Mouse (Mus musculus): ENCODE data around the gene Phlda3. TPM values are rescaled to one million over a fixed set of nuclear protein-coding genes. Genes with fewer than 3 reads are reported as not detected.

Phlda3 gene
- 6.0 TPM for polyA plus RNA-seq (2015; fragmentation: Illumina TruSeq; extraction: RNeasy Lipid Tissue Mini Kit (QIAGEN cat#74804); ENCODE audit: insufficient read depth, low replicate concordance)

GRCm38 (mm10) chr1:135765645-135766591, at the start of gene Phlda3:
TSS of gene Phlda3 (plus strand) at chr1:135766119.

GRCm38 (mm10) chr1:135719983-135720382, 45.9 kb upstream of the Phlda3 start, which contains the start of gene Csrp1:
TSS of gene Csrp1 (plus strand) at chr1:135720061.

GRCm38 (mm10) chr1:135778780-135779535, 13.0 kb downstream of the Phlda3 start, which contains the start of gene Tnni1:
TSS of gene Tnni1 (plus strand) at chr1:135779434.

GRCm38 (mm10) chr1:135818481-135819086, 52.7 kb downstream of the Phlda3 start, which contains the start of gene Lad1:
TSS of gene Lad1 (plus strand) at chr1:135818598.

Other genes with a start within 250 kb of the Phlda3 start
- 31.0 TPM for gene Nav1, start 158.8 kb upstream of the Phlda3 start, polyA plus RNA-seq (2015; fragmentation: Illumina TruSeq; extraction: RNeasy Lipid Tissue Mini Kit (QIAGEN cat#74804); ENCODE audit: insufficient read depth, low replicate concordance)
- 198 TPM for gene Csrp1, start 46.1 kb upstream of the Phlda3 start, polyA plus RNA-seq (2015; fragmentation: Illumina TruSeq; extraction: RNeasy Lipid Tissue Mini Kit (QIAGEN cat#74804); ENCODE audit: insufficient read depth, low replicate concordance)
- gene Tnni1, start 13.3 kb downstream of the Phlda3 start, polyA plus RNA-seq (2015; fragmentation: Illumina TruSeq; extraction: RNeasy Lipid Tissue Mini Kit (QIAGEN cat#74804); ENCODE audit: insufficient read depth, low replicate concordance): 0.66 TPM
- gene Lad1, start 52.5 kb downstream of the Phlda3 start, polyA plus RNA-seq (2015; fragmentation: Illumina TruSeq; extraction: RNeasy Lipid Tissue Mini Kit (QIAGEN cat#74804); ENCODE audit: insufficient read depth, low replicate concordance): 1.8 TPM
- gene Tnnt2, start 70.2 kb downstream of the Phlda3 start, polyA plus RNA-seq (2015; fragmentation: Illumina TruSeq; extraction: RNeasy Lipid Tissue Mini Kit (QIAGEN cat#74804); ENCODE audit: insufficient read depth, low replicate concordance): 3.7 TPM
- gene Pkp1, start 153.1 kb downstream of the Phlda3 start, polyA plus RNA-seq (2015; fragmentation: Illumina TruSeq; extraction: RNeasy Lipid Tissue Mini Kit (QIAGEN cat#74804); ENCODE audit: insufficient read depth, low replicate concordance): not detected
- not detected for gene Igfn1, start 240.2 kb downstream of the Phlda3 start, polyA plus RNA-seq (2015; fragmentation: Illumina TruSeq; extraction: RNeasy Lipid Tissue Mini Kit (QIAGEN cat#74804); ENCODE audit: insufficient read depth, low replicate concordance)
- gene Tmem9, start 242.0 kb downstream of the Phlda3 start, polyA plus RNA-seq (2015; fragmentation: Illumina TruSeq; extraction: RNeasy Lipid Tissue Mini Kit (QIAGEN cat#74804); ENCODE audit: insufficient read depth, low replicate concordance): 10.1 TPM